Mouse (Mus musculus): Measurements from ENCODE around the gene Zfp598. TPM values are rescaled to one million over a fixed set of nuclear protein-coding genes. Genes with fewer than 3 reads are reported as not detected.

Zfp598 gene
- 17.8 TPM for polyA plus RNA-seq (2017; shearing (Covaris generic))

GRCm38 (mm10) chr17:24669545-24670245, at the start of gene Zfp598:
TSS of gene Zfp598 (plus strand) at chr17:24669687.

GRCm38 (mm10) chr17:24632167-24632812, 37.2 kb upstream of the Zfp598 start, which contains the start of the genes Tsc2 and Nthl1:
TSS of gene Tsc2 (minus strand) at chr17:24632630.
TSS of gene Nthl1 (plus strand) at chr17:24632680.

GRCm38 (mm10) chr17:24650070-24650616, 19.3 kb upstream of the Zfp598 start, which contains the start of gene Slc9a3r2:
TSS of gene Slc9a3r2 (minus strand) at chr17:24650327.

GRCm38 (mm10) chr17:24658017-24658758, 11.3 kb upstream of the Zfp598 start, which contains the start of gene Npw:
TSS of gene Npw (minus strand) at chr17:24658457.

GRCm38 (mm10) chr17:24689251-24690081, 20.0 kb downstream of the Zfp598 start, which contains the start of gene Syngr3:
TSS of gene Syngr3 (minus strand) at chr17:24689955.

GRCm38 (mm10) chr17:24696011-24696697, 26.7 kb downstream of the Zfp598 start, which contains the start of the genes Gfer and Noxo1:
TSS of gene Gfer (minus strand) at chr17:24696156.
TSS of gene Noxo1 (plus strand) at chr17:24696234.

GRCm38 (mm10) chr17:24706982-24707800, 37.7 kb downstream of the Zfp598 start, which contains the start of gene Tbl3:
TSS of gene Tbl3 (minus strand) at chr17:24707660.

GRCm38 (mm10) chr17:24717943-24718342, 48.5 kb downstream of the Zfp598 start, which contains the start of the genes Rnf151 and Rps2:
TSS of gene Rnf151 (minus strand) at chr17:24718063.
TSS of gene Rps2 (plus strand) at chr17:24718116.

GRCm38 (mm10) chr17:24724184-24724583, 54.7 kb downstream of the Zfp598 start, which contains the start of gene Ndufb10:
TSS of gene Ndufb10 (minus strand) at chr17:24724478.

GRCm38 (mm10) chr17:24727618-24728017, 58.1 kb downstream of the Zfp598 start, which contains the start of gene Rpl3l:
TSS of gene Rpl3l (plus strand) at chr17:24727820.

Other genes starting within 250 kb of the Zfp598 start
- 57.8 TPM for gene Eci1, start 243.0 kb upstream of the Zfp598 start, polyA plus RNA-seq (2017; shearing (Covaris generic))
- gene Dnase1l2, start 226.6 kb upstream of the Zfp598 start, polyA plus RNA-seq (2017; shearing (Covaris generic)), result 2.1 TPM
- 118 TPM for gene E4f1, start 199.4 kb upstream of the Zfp598 start, polyA plus RNA-seq (2017; shearing (Covaris generic))
- gene Pgp, start 199.3 kb upstream of the Zfp598 start, polyA plus RNA-seq (2017; shearing (Covaris generic)), result 14.9 TPM
- gene Bricd5, start 195.8 kb upstream of the Zfp598 start, polyA plus RNA-seq (2017; shearing (Covaris generic)), result 0.74 TPM
- 18.7 TPM for gene Mlst8, start 190.6 kb upstream of the Zfp598 start, polyA plus RNA-seq (2017; shearing (Covaris generic))
- 0.39 TPM for gene Caskin1, start 181.1 kb upstream of the Zfp598 start, polyA plus RNA-seq (2017; shearing (Covaris generic))
- 57.3 TPM for gene Traf7, start 141.7 kb upstream of the Zfp598 start, polyA plus RNA-seq (2017; shearing (Covaris generic))
- 2.1 TPM for gene Rab26, start 135.5 kb upstream of the Zfp598 start, polyA plus RNA-seq (2017; shearing (Covaris generic))
- 41.2 TPM for gene Pkd1, start 119.9 kb upstream of the Zfp598 start, polyA plus RNA-seq (2017; shearing (Covaris generic))
- gene Tsc2, start 37.1 kb upstream of the Zfp598 start, polyA plus RNA-seq (2017; shearing (Covaris generic)), result 34.6 TPM
- gene Nthl1, start 37.0 kb upstream of the Zfp598 start, polyA plus RNA-seq (2017; shearing (Covaris generic)), result 3.4 TPM
- not detected for gene Slc9a3r2, start 19.4 kb upstream of the Zfp598 start, polyA plus RNA-seq (2017; shearing (Covaris generic))
- gene Npw, start 11.2 kb upstream of the Zfp598 start, polyA plus RNA-seq (2017; shearing (Covaris generic)), result not detected
- gene Syngr3, start 20.3 kb downstream of the Zfp598 start, polyA plus RNA-seq (2017; shearing (Covaris generic)), result 1.9 TPM
- gene Gfer, start 26.5 kb downstream of the Zfp598 start, polyA plus RNA-seq (2017; shearing (Covaris generic)), result 27.8 TPM
- gene Noxo1, start 26.5 kb downstream of the Zfp598 start, polyA plus RNA-seq (2017; shearing (Covaris generic)), result 2.1 TPM
- 45.0 TPM for gene Tbl3, start 38.0 kb downstream of the Zfp598 start, polyA plus RNA-seq (2017; shearing (Covaris generic))
- gene Rnf151, start 48.4 kb downstream of the Zfp598 start, polyA plus RNA-seq (2017; shearing (Covaris generic)), result not detected
- gene Rps2, start 48.4 kb downstream of the Zfp598 start, polyA plus RNA-seq (2017; shearing (Covaris generic)), result 933 TPM
- 150 TPM for gene Ndufb10, start 54.8 kb downstream of the Zfp598 start, polyA plus RNA-seq (2017; shearing (Covaris generic))
- gene Rpl3l, start 58.1 kb downstream of the Zfp598 start, polyA plus RNA-seq (2017; shearing (Covaris generic)), result not detected
- 9.2 TPM for gene Msrb1, start 67.0 kb downstream of the Zfp598 start, polyA plus RNA-seq (2017; shearing (Covaris generic))
- not detected for gene Hs3st6, start 83.3 kb downstream of the Zfp598 start, polyA plus RNA-seq (2017; shearing (Covaris generic))
- gene Meiob, start 134.6 kb downstream of the Zfp598 start, polyA plus RNA-seq (2017; shearing (Covaris generic)), result not detected
- gene Hagh, start 170.5 kb downstream of the Zfp598 start, polyA plus RNA-seq (2017; shearing (Covaris generic)), result 30.3 TPM
- 0.34 TPM for gene Fahd1, start 180.7 kb downstream of the Zfp598 start, polyA plus RNA-seq (2017; shearing (Covaris generic))
- gene Igfals, start 196.3 kb downstream of the Zfp598 start, polyA plus RNA-seq (2017; shearing (Covaris generic)), result not detected
- 65.8 TPM for gene Nubp2, start 216.7 kb downstream of the Zfp598 start, polyA plus RNA-seq (2017; shearing (Covaris generic))
- 82.4 TPM for gene Spsb3, start 217.0 kb downstream of the Zfp598 start, polyA plus RNA-seq (2017; shearing (Covaris generic))
- gene Eme2, start 225.4 kb downstream of the Zfp598 start, polyA plus RNA-seq (2017; shearing (Covaris generic)), result 22.2 TPM
- gene Mrps34, start 225.4 kb downstream of the Zfp598 start, polyA plus RNA-seq (2017; shearing (Covaris generic)), result 49.7 TPM
- gene Nme3, start 226.8 kb downstream of the Zfp598 start, polyA plus RNA-seq (2017; shearing (Covaris generic)), result 26.7 TPM

Measured in effector memory CD4-positive, alpha-beta T cell, adult 7 months (primary cell).